Mouse (Mus musculus): Measurements from ENCODE around the gene Zdhhc25.

The Zdhhc25 gene

GRCm38 (mm10) chr15:88600002-88600401 lies at the start of gene Zdhhc25:
Gene Zdhhc25 (plus strand): TSS chr15:88600302.
- DNase-seq (ENCODE audit: low read depth, low spot score), result no peak

- no peak for DNase-seq (ENCODE audit: low read depth, low spot score)
These were observed 47.2 kb upstream of the Zdhhc25 start for GRCm38 (mm10) chr15:88552852-88553251.

DNA sequence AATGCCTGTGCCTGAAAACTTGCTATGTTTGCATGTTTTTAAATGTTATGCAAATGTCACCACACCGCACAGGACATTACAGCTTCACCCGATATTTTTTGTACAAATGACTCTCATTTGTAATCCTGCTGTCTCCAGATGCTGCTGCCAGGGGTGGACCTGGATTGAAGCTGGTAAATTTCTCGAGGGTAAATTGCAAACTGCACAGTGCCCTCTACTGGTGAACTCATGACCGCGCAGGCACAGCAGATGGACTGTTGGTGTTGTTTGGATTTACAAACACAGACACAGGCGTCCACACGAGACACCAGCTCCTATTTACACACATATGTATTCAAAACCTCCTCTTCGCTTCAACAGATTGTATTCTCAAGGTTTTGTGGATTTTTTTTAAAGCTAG lies 44.6 kb upstream of the Zdhhc25 start:
- DNase-seq (ENCODE audit: low read depth, low spot score), result peak; percentile 39

DNA sequence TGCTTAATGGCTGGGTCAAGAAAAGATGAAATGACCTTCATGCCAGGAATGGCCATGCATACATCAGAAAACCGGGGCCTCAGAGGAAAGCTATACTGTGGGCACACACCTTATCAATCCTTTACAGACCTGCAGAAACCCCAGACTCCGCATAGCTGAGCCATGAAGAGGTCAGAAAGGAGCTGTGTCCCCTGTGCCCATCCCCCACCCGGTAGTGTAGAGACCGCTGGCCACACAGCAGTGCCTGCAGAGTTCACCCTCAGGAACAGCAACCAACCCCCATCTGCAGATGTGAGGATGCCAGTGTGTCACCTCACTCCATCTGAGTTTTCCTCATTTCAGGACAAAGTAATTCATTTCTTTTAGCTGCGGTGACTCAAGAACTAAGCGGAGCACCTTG lies 39.5 kb upstream of the Zdhhc25 start:
- no peak for DNase-seq (ENCODE audit: low read depth, low spot score)

- DNase-seq (ENCODE audit: low read depth, low spot score), result no peak
These were observed 38.9 kb upstream of the Zdhhc25 start for GRCm38 (mm10) chr15:88561058-88561730.

- no peak for DNase-seq (ENCODE audit: low read depth, low spot score)
These were observed 34.8 kb upstream of the Zdhhc25 start for GRCm38 (mm10) chr15:88565307-88565706.

GRCm38 (mm10) chr15:88565806-88566205 lies 34.3 kb upstream of the Zdhhc25 start:
- no peak for DNase-seq (ENCODE audit: low read depth, low spot score)

- DNase-seq (ENCODE audit: low read depth, low spot score), result no peak
These were observed 29.4 kb upstream of the Zdhhc25 start for GRCm38 (mm10) chr15:88570697-88571096.

DNA sequence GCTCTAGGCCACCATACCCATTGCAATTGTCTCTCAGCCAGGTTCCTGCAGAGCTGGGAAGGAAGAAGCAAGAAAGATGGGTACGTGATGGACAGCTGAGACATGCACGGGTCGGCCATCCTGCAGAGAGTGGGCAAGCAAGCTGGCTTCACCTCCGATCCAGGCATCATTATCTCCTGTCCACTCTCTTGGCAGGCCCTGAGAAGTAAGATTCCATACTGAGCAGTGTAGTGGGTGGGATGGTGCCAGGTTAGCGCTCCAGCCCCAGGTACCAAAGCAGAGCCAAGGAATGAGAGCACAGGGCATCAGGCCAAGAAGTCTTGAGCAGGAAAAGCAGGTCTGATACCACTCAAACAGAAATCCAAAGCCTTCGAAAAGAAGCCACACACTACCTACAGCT lies 20.6 kb upstream of the Zdhhc25 start:
- DNase-seq (ENCODE audit: low read depth, low spot score), result no peak

- no peak for DNase-seq (ENCODE audit: low read depth, low spot score)
These were observed 2.4 kb downstream of the Zdhhc25 start for GRCm38 (mm10) chr15:88602496-88602895.

GRCm38 (mm10) chr15:88603091-88603732 lies 3.1 kb downstream of the Zdhhc25 start:
- DNase-seq (ENCODE audit: low read depth, low spot score), result no peak

- DNase-seq (ENCODE audit: low read depth, low spot score), result no peak
These were observed 3.6 kb downstream of the Zdhhc25 start for GRCm38 (mm10) chr15:88603733-88604119.

DNA sequence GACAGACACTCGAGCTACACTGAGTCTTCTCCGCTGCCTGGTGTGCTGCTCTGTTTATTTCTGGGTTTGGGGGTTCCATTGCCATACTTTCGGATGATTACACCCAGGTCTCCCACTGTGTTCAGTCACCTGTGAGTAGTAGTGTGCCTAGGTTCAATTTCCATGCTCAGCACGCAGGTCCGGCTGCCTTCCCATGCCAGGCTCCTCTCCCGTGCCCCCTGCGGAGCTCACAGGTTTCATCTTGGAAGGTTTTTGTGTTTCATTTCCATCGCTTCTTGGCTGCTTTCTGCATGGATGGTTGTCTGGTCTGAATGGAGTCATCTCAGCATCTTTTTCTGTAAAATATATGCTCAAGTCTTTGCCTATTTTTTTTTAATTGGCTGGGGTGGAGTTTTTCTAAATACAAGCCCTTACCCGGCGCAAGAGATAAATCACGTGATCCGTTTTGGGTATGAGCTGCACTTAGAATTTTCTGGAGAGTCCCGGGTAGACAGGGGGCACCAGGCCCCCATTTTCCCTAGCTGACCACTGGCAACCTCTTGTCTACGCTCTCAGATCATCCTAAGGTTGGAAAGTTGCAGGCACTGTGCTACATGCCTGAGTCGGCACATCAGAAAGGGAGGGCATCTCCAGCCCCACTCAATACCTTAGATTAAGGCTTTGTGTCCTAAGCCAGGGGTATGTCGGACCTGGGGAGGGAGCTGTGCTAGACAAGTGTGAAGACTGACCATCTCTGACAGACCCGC lies 4.7 kb downstream of the Zdhhc25 start:
- no peak for DNase-seq (ENCODE audit: low read depth, low spot score)

DNA sequence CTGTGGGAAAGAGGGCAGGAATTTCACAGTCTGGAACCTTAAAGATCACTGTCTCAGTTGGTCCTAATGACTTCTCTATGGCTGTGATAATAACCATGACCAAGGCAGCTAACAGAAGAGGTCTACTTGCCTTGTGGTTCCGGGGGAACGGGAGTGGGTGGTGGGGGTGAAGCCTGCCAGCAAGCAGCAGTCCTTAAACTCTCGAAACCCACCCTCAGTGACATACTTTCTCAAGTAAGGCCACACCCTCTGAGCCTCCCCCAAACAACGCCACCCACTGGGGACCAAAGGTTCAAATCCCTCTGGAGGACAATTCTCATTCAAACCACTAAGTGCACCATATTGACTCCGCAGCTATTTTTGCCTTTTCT lies 5.3 kb downstream of the Zdhhc25 start:
- no peak for DNase-seq (ENCODE audit: low read depth, low spot score)

DNA sequence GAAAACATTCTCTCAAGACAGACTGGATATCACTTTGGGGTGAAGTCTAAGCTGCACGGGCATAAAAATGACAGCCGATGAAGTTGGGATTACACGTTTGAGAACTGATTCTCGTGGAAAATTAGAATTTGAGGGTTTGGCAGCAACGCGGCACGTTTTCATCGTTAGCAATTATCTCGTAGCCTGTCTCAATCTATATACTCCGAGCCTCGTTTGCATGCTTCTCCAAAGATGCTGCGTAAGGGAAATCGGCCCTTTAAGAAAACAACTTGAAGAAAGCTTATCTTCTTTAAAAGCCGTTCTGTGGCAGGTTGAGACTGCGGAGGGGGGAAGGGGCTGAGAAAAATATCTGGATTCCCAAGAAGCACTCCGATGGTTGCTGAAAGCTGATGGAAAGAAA lies 17.0 kb downstream of the Zdhhc25 start:
- no peak for DNase-seq (ENCODE audit: low read depth, low spot score)

DNA sequence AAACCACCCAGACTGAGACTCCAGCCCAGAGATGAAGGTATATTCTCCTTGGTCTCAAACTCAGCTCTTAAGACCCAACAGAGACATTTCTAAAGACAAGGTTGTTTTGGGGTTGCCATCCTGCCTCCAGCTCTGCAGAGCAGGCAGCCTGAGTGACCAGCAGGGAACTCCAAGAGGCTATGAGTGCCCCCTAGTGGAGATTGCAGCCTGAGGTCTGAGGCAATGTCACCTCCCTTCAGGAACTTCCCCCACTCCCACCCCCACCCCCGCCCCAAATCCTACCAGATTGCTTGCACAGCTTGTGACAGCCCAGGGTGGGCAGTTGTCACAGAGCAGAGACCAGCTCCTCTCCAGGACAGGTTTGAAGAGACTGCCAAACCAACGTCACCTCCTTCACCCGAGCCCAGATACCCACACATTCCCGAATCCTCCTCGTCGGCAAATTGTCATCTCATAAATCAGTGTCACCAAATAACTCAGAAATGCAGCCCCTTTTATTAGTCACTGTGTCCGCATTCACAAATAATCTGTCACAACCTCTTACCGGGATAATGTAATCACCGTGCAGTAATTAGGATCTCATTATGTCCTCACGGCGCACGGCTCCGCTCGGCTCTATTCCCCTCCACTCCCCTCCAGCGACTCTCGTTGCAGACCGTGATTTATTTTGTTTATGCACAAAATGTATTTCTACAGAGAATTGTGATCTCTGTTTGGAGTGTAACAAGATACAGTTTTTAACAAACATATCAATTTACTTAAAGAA lies 18.1 kb downstream of the Zdhhc25 start:
- DNase-seq (ENCODE audit: low read depth, low spot score), result peak; percentile 6

DNA sequence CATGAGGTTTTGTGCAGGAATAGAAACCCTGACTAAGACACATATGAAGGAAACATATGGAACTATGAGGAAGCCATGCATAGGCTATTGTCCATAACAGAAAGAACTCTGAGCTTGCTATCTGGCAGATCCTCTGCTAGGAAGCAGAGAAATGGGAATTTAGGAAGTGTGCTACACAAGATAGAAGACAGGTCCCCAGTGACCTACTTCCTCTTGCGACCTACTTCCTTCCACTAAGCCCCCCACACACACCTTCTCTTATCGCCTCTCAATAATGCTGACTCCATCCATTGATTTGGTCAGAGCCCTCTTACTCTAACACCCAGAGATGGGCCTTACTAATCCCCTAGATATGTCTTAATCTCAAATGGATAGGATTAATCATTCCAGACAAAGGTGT lies 19.9 kb downstream of the Zdhhc25 start:
- DNase-seq (ENCODE audit: low read depth, low spot score), result no peak

DNA sequence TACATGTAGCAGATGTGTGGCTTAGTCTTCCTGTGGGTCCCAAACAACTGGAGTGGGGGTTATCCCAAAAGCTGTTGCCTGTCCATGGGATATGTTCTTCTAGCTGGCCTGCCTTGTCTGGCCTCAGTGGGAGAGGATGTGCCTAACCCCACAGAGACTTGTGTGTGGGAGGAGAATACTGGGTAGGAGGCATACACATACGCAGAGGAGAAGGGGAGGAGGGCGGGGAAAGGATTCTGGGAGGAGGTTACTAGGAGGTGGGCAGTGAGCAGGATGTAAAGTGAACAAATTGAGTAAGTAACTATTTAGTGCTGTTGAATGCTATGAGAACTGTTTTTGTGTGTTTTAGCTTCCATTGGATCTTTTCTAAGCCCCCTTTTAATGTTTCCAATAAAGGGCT lies 23.8 kb downstream of the Zdhhc25 start:
- DNase-seq (ENCODE audit: low read depth, low spot score), result no peak

DNA sequence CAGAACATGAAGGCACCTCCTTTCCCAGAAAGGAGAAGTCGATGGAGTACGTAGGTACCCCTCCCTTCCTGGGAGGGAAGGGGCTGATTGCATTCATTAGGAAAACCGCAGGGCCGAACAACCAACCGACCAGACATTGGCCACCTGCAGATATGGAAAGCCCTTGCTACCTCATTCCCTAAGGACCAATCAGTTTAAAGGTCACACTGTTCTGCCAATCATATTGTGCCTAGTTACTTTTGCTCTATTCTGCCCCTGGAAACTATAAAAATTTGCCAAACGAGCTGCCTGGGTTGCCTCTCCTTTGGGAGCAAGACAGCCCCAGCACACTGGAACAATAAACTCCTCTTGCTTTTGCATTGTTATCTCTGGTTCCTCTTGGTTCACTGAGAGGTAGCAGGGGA lies 24.8 kb downstream of the Zdhhc25 start:
- DNase-seq (ENCODE audit: low read depth, low spot score), result no peak

GRCm38 (mm10) chr15:88625303-88626066 lies 25.4 kb downstream of the Zdhhc25 start:
- no peak for DNase-seq (ENCODE audit: low read depth, low spot score)

- no peak for DNase-seq (ENCODE audit: low read depth, low spot score)
These were observed 26.9 kb downstream of the Zdhhc25 start for GRCm38 (mm10) chr15:88626886-88627488.
